Mouse (Mus musculus) thymus, adult 2 months (tissue): ENCODE results near the gene Tmem171. TPM values are rescaled to one million over a fixed set of nuclear protein-coding genes. Genes with fewer than 3 reads are reported as not detected.

ENCODE experiments used
- DNase-seq: peaks from one replicate; pipeline ENCODE4 v3.0.0; 2021
- H3K27ac ChIP-seq: fragments of 200-500 bp; 2 replicates; pipeline ENCODE4 v1.5.1; 2012; ENCODE audit warnings: low read length, control low read depth; ENCODE audit not compliant: control insufficient read depth, insufficient read depth
- H3K27me3 ChIP-seq: fragments of 200-500 bp; 2 replicates; pipeline ENCODE4 v1.6.1; 2012; ENCODE audit warnings: mild to moderate bottlenecking, low read length, moderate library complexity, mixed read lengths; ENCODE audit not compliant: control insufficient read depth, insufficient read depth
- H3K36me3 ChIP-seq: fragments of 200-500 bp; 2 replicates; pipeline ENCODE4 v1.6.1; 2012; ENCODE audit warnings: mild to moderate bottlenecking, low read length, moderate library complexity; ENCODE audit not compliant: control insufficient read depth, insufficient read depth
- H3K4me1 ChIP-seq: fragments of 200-500 bp; replicated peaks from 2 replicates; pipeline ENCODE4 v1.6.1; 2012; ENCODE audit warnings: low read length; ENCODE audit not compliant: control insufficient read depth, insufficient read depth
- H3K4me3 ChIP-seq: fragments of 200-500 bp; 2 replicates; pipeline ENCODE4 v1.5.1; 2012; ENCODE audit warnings: mild to moderate bottlenecking, low read length, control low read depth, moderate library complexity; ENCODE audit not compliant: control insufficient read depth, insufficient read depth
- CTCF ChIP-seq: fragments of 200-500 bp; IDR thresholded peaks from 2 replicates; pipeline ENCODE4 v1.5.1; 2012; ENCODE audit warnings: mild to moderate bottlenecking, control low read depth, low read length, moderate library complexity, borderline replicate concordance; ENCODE audit not compliant: control insufficient read depth, poor library complexity, insufficient read depth; ENCODE audit errors: extremely low read depth
- POLR2A ChIP-seq: fragments of 200-500 bp; IDR thresholded peaks from 2 replicates; pipeline ENCODE4 v1.6.1; 2012; ENCODE audit warnings: mild to moderate bottlenecking, low read length, control low read depth, moderate library complexity; ENCODE audit not compliant: control insufficient read depth, poor library complexity, insufficient read depth; ENCODE audit errors: extremely low read depth
- WGBS: fragments of 180-500 bp; shearing (Covaris S2); methylation state at CpG from one replicate; pipeline ENCODE4 v1.1.7; 2018; 5-methylcytosine and 5-hydroxymethylcytosine counted together
- polyA plus RNA-seq: library from polyadenylated mRNA; depleted of rRNA; stranded (reverse); fragments of >200 nt; gene quantifications from 2 replicates; pipeline ENCODE4 v1.2.3, GENCODE M21; 2012; rRNA removed

The Tmem171 gene
- polyA plus RNA-seq: 0.14 and 0.80 TPM in 2 replicates

DNA sequence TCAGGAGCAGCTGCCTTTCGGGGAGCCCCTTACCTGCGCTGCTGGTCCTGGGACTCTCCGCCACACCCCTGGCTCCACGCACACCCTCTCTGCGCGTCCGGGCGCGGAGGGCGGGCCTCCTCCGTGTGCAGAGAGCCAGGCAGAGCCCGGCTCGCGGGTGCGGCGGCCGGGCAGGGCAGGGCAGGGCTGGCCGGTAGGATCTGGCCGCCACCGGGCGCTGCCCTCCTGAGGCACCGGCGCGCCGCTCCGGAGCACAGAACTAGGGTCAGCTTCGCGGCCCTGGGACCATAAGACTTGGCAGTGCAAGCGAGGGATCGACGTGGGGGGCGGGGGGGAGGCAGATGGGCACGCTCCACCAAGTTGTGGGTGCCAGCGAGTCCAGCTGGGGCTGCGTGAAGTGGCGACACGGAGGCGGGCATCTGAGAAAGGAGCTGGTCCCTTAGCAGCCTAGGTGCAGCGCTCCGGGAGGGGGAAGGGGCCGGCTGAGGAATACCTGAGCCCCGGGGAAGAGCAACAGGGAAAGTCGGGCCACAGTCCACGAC lies at the start of gene Tmem171:
TSS of gene Tmem171 (minus strand) at position 62 of the 542 bp plus-strand sequence.
- no peak for DNase-seq
- H3K27ac ChIP-seq: no peak within 1 kb of the TSS
- TF ChIP-seq POLR2A (no peak), CTCF (no peak)
- WGBS: 16% methylated on average over 40 of the region's 44 CpGs
- no peaks in the 10 kb centered on the region; the same call in 1 of the 2 replicates for H3K27me3 ChIP-seq
- no peak within 1 kb of the TSS for H3K4me3 ChIP-seq
- no peaks in the 10 kb centered on the region for H3K36me3 ChIP-seq
- H3K4me1 ChIP-seq: no peaks in the 10 kb centered on the region

- TF ChIP-seq POLR2A: no peak
- no peak for TF ChIP-seq CTCF
- no peak overlapping the region for H3K4me3 ChIP-seq
- H3K27me3 ChIP-seq: no peaks in the 10 kb centered on the region
- peaks cover 11% of the 10 kb centered on the region for H3K36me3 ChIP-seq
- no peaks in the 10 kb centered on the region for H3K4me1 ChIP-seq
- H3K27ac ChIP-seq: no peak overlapping the region
- DNase-seq: no peak
Measured at GRCm38 (mm10) chr13:98743829-98744228, 49.2 kb upstream of the Tmem171 start.

- TF ChIP-seq POLR2A (no peak), CTCF (no peak)
- 99% methylated on average over 6 of the region's 6 CpGs for WGBS
- Histone ChIP-seq H3K4me1 (no peaks in the 10 kb centered on the region), H3K36me3 (peaks cover 11% of the 10 kb centered on the region), H3K27ac (no peak overlapping the region), H3K27me3 (no peaks in the 10 kb centered on the region), H3K4me3 (no peak overlapping the region)
- no peak for DNase-seq
Measured at GRCm38 (mm10) chr13:98743214-98743613, 48.6 kb upstream of the Tmem171 start.

- DNase-seq: no peak
- no peaks in the 10 kb centered on the region for H3K27me3 ChIP-seq
- TF ChIP-seq POLR2A: no peak
- no peak for TF ChIP-seq CTCF
- H3K27ac ChIP-seq: no peak overlapping the region
- peaks cover 14% of the 10 kb centered on the region; the same call in 1 of the 2 replicates for H3K36me3 ChIP-seq
- WGBS: 97% methylated on average over 2 of the region's 2 CpGs
- no peaks in the 10 kb centered on the region for H3K4me1 ChIP-seq
- no peak overlapping the region for H3K4me3 ChIP-seq
Measured at GRCm38 (mm10) chr13:98738213-98738612, 43.6 kb upstream of the Tmem171 start.

DNA sequence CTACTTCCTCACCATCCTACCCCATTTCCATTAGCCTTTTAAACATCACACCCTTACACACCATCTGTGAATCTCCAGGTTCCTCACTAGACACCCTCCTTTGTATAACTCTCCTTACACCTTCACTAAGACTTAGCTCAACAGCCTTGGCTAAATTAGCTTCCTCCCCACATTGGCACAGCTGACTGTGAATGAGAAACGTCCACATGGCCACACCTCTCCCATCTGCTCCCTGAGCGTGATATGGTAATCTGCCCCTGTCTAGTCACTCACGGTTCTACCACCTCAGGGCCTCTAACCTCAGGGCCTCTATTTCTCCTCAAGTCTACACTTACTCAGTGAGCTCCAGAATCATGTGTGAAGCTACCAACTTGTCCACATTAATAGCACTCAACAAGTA lies 38.7 kb upstream of the Tmem171 start:
- TF ChIP-seq CTCF: no peak
- 89% methylated on average over 3 of the region's 3 CpGs for WGBS
- peaks cover 26% of the 10 kb centered on the region for H3K36me3 ChIP-seq

GRCm38 (mm10) chr13:98729271-98730062 lies 34.8 kb upstream of the Tmem171 start:
- no peaks in the 10 kb centered on the region for H3K27me3 ChIP-seq
- no peak for DNase-seq
- H3K36me3 ChIP-seq: peaks cover 37% of the 10 kb centered on the region
- 54% methylated on average over 1 of the region's 1 CpGs for WGBS
- no peak overlapping the region for H3K27ac ChIP-seq
- TF ChIP-seq CTCF (no peak), POLR2A (no peak)
- no peaks in the 10 kb centered on the region for H3K4me1 ChIP-seq
- no peak overlapping the region for H3K4me3 ChIP-seq

More for the DNA sequence above, 38.7 kb upstream of the Tmem171 start:
- Histone ChIP-seq H3K27ac (no peak overlapping the region), H3K4me1 (no peaks in the 10 kb centered on the region), H3K4me3 (no peak overlapping the region), H3K27me3 (no peaks in the 10 kb centered on the region)
- DNase-seq: no peak
